Mouse (Mus musculus): ENCODE results near the gene Evl.

Gene Evl

GRCm38 (mm10) chr12:108591586-108591985, 37.1 kb downstream of the Evl start:
- no peak for DNase-seq

GRCm38 (mm10) chr12:108592866-108593265, 38.3 kb downstream of the Evl start:
- no peak for DNase-seq

- DNase-seq: no peak
These were observed 46.3 kb downstream of the Evl start for GRCm38 (mm10) chr12:108600864-108601263.

- DNase-seq: no peak
These were observed 46.8 kb downstream of the Evl start for GRCm38 (mm10) chr12:108601326-108601725.

- DNase-seq: no peak
These were observed 50.0 kb downstream of the Evl start for GRCm38 (mm10) chr12:108604546-108604945.

- no peak for DNase-seq
These were observed 51.2 kb downstream of the Evl start for GRCm38 (mm10) chr12:108605521-108606281.

- DNase-seq: no peak
These were observed 51.8 kb downstream of the Evl start for GRCm38 (mm10) chr12:108606321-108606720.

- no peak for DNase-seq
These were observed 54.9 kb downstream of the Evl start for GRCm38 (mm10) chr12:108609446-108609845.

- DNase-seq: no peak
These were observed 55.7 kb downstream of the Evl start for GRCm38 (mm10) chr12:108610255-108610654.

GRCm38 (mm10) chr12:108613081-108613480, 58.6 kb downstream of the Evl start:
- DNase-seq: peak; percentile 22

- no peak for DNase-seq
These were observed 63.0 kb downstream of the Evl start for GRCm38 (mm10) chr12:108617511-108617910.

- DNase-seq: no peak
These were observed 65.4 kb downstream of the Evl start for GRCm38 (mm10) chr12:108619853-108620416.

GRCm38 (mm10) chr12:108622406-108622805, 67.9 kb downstream of the Evl start:
- no peak for DNase-seq

GRCm38 (mm10) chr12:108629556-108629955, 75.0 kb downstream of the Evl start:
- DNase-seq: no peak

- no peak for DNase-seq
These were observed 76.5 kb downstream of the Evl start for GRCm38 (mm10) chr12:108630741-108631688.

- DNase-seq: no peak
These were observed 78.0 kb downstream of the Evl start for GRCm38 (mm10) chr12:108632501-108632900.

GRCm38 (mm10) chr12:108634031-108634430, 79.5 kb downstream of the Evl start:
- no peak for DNase-seq

GRCm38 (mm10) chr12:108635501-108635900, 81.0 kb downstream of the Evl start:
- no peak for DNase-seq

GRCm38 (mm10) chr12:108637440-108637839, 82.9 kb downstream of the Evl start:
- no peak for DNase-seq

- no peak for DNase-seq
These were observed 84.6 kb downstream of the Evl start for GRCm38 (mm10) chr12:108639126-108639525.

- DNase-seq: no peak
These were observed 87.5 kb downstream of the Evl start for GRCm38 (mm10) chr12:108642019-108642418.

- DNase-seq: no peak
These were observed 91.7 kb downstream of the Evl start for GRCm38 (mm10) chr12:108646234-108646633.

- no peak for DNase-seq
These were observed 93.3 kb downstream of the Evl start for GRCm38 (mm10) chr12:108647784-108648183.
